Mouse (Mus musculus): ENCODE data around the gene Ss18l1.

DNA sequence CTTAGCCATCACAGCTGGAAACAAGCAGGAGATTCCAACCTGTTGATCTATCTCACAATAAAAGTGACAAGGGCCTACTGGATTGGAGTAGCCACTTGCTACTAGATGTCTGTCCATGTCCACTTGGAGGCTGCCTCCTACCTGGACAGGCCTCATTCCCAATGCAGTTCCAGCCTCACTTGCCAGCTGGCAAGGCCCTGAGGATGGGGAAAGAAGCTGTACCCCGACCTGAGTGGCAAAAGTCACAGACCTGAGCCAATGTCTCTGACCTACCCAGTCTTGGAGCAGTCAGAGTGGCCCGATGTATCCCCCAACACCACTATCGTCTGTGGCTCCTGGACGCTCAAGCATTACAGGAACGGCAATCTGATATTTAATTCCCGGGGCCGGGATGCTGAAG lies 28.6 kb upstream of the Ss18l1 start:
- TF ChIP-seq USF1 (IDR thresholded peaks at IDR 0.05; ENCODE audit: low read depth) = no peak
- TF ChIP-seq TCF12 (IDR thresholded peaks at IDR 0.05; ENCODE audit: insufficient read depth, poor library complexity, severe bottlenecking) = no peak
- TF ChIP-seq POLR2AphosphoS2 (IDR thresholded peaks at IDR 0.05; ENCODE audit: insufficient read length, low read depth) = no peak

Data from myocyte (in vitro differentiated cells).